Mouse (Mus musculus) heart, adult 9 months (tissue): ENCODE measurements around the gene Gm12184.
"Not testable (repeated sequence)": the region's sequence is repeated elsewhere in the genome, so short reads cannot be mapped to it uniquely, and the experiment has no call there.

Experiments
- DNase-seq, 2 experiments: peaks; one replicate each; pipeline ENCODE4 v3.0.0; 2022; ENCODE audit warnings: low spot score in 2 of 2

Gene Gm12184

GRCm38 (mm10) chr11:48823536-48823972 is 2.9 kb downstream of the Gm12184 start:
- peak; percentile 40 to 65 for DNase-seq

GRCm38 (mm10) chr11:48822768-48823512 is 3.5 kb downstream of the Gm12184 start:
- DNase-seq, result no peak

GRCm38 (mm10) chr11:48821299-48821698 is 5.2 kb downstream of the Gm12184 start:
- not testable (repeated sequence) for DNase-seq

GRCm38 (mm10) chr11:48820308-48820674 is 6.2 kb downstream of the Gm12184 start:
- DNase-seq, result no peak

GRCm38 (mm10) chr11:48819614-48820307 is 6.7 kb downstream of the Gm12184 start:
- no peak for DNase-seq

- peak; percentile 73 to 91 for DNase-seq
Measured at GRCm38 (mm10) chr11:48818346-48818745, 8.1 kb downstream of the Gm12184 start.

GRCm38 (mm10) chr11:48817794-48818193 is 8.7 kb downstream of the Gm12184 start:
- DNase-seq, result no peak

GRCm38 (mm10) chr11:48816800-48817665 is 9.4 kb downstream of the Gm12184 start, which contains the start of gene Trim41:
TSS of gene Trim41 (minus strand) at chr11:48817353.
- DNase-seq, result peak; percentile 99

GRCm38 (mm10) chr11:48816281-48816781 is 10.1 kb downstream of the Gm12184 start:
- DNase-seq, result peak; percentile 32 to 57

- DNase-seq, result peak in 1 of 2 experiments; percentile 39
Measured at GRCm38 (mm10) chr11:48815851-48816250, 10.6 kb downstream of the Gm12184 start.

- no peak for DNase-seq
Measured at GRCm38 (mm10) chr11:48813782-48814181, 12.7 kb downstream of the Gm12184 start.

- DNase-seq, result no peak
Measured at GRCm38 (mm10) chr11:48810142-48810541, 16.3 kb downstream of the Gm12184 start.

- no peak for DNase-seq
Measured at GRCm38 (mm10) chr11:48809434-48809830, 17.0 kb downstream of the Gm12184 start.

- peak in 1 of 2 experiments; percentile 40 for DNase-seq
Measured at GRCm38 (mm10) chr11:48808737-48809433, 17.6 kb downstream of the Gm12184 start.

GRCm38 (mm10) chr11:48808304-48808646 is 18.2 kb downstream of the Gm12184 start:
- no peak for DNase-seq

- no peak for DNase-seq
Measured at GRCm38 (mm10) chr11:48807563-48808303, 18.7 kb downstream of the Gm12184 start.

- no peak for DNase-seq
Measured at GRCm38 (mm10) chr11:48806856-48807562, 19.4 kb downstream of the Gm12184 start.

- no peak for DNase-seq
Measured at GRCm38 (mm10) chr11:48804922-48805321, 21.5 kb downstream of the Gm12184 start.

GRCm38 (mm10) chr11:48803988-48804387 is 22.5 kb downstream of the Gm12184 start:
- DNase-seq, result no peak
